Mouse (Mus musculus) limb, embryonic 11.5 days (tissue): ENCODE measurements around the gene Exoc6b. TPM values are rescaled to one million over a fixed set of nuclear protein-coding genes. Genes with fewer than 3 reads are reported as not detected.

Source experiments
- ATAC-seq: fragments of 200-750 bp; cut with Nextera tagmentation; 2 replicates; pipeline ENCODE4 v1.8.0; 2017; ENCODE audit warnings: low read depth; ENCODE audit not compliant: insufficient number of reproducible peaks, low FRiP score, low TSS enrichment
- DNase-seq: peaks from one replicate; pipeline ENCODE4 v3.0.0-alpha.2; 2015; ENCODE audit warnings: low spot score
- H3K27ac ChIP-seq: fragments of 300-500 bp; sonication (generic); replicated peaks from 2 replicates; pipeline ENCODE4 v1.5.1; 2014; ENCODE audit warnings: low read depth, mild to moderate bottlenecking, low read length
- H3K27me3 ChIP-seq: fragments of 300-500 bp; sonication (generic); 2 replicates; pipeline ENCODE4 v1.6.1; 2014; ENCODE audit warnings: mild to moderate bottlenecking, low read length, mixed read lengths; ENCODE audit not compliant: control insufficient read depth, insufficient read depth
- H3K36me3 ChIP-seq: fragments of 300-500 bp; sonication (generic); 2 replicates; pipeline ENCODE4 v1.6.1; 2014; ENCODE audit warnings: mild to moderate bottlenecking, low read length, moderate library complexity, mixed read lengths; ENCODE audit not compliant: control insufficient read depth, insufficient read depth
- H3K4me1 ChIP-seq: fragments of 300-500 bp; sonication (generic); 2 replicates; pipeline ENCODE4 v1.6.1; 2014; ENCODE audit warnings: low read length, mixed read lengths; ENCODE audit not compliant: control insufficient read depth, insufficient read depth
- H3K4me2 ChIP-seq: fragments of 300-500 bp; sonication (generic); 2 replicates; pipeline ENCODE4 v1.6.1; 2014; ENCODE audit warnings: low read depth, mild to moderate bottlenecking, moderate library complexity; ENCODE audit not compliant: severe bottlenecking
- H3K4me3 ChIP-seq: fragments of 300-500 bp; sonication (generic); 2 replicates; pipeline ENCODE4 v1.5.1; 2014; ENCODE audit warnings: low read depth, low read length
- H3K9ac ChIP-seq: fragments of 300-500 bp; sonication (generic); 2 replicates; pipeline ENCODE4 v1.6.1; 2014; ENCODE audit warnings: mild to moderate bottlenecking, low read length
- H3K9me3 ChIP-seq: fragments of 300-500 bp; sonication (generic); 2 replicates; pipeline ENCODE4 v1.6.1; 2016; ENCODE audit warnings: low read length; ENCODE audit not compliant: control insufficient read depth
- WGBS: fragments of 180-500 bp; shearing (Covaris S2); extraction: QIAGEN DNeasy Blood & Tissue Kit; methylation state at CpG from one replicate; pipeline ENCODE4 v1.1.7; 2014; 5-methylcytosine and 5-hydroxymethylcytosine counted together
- polyA plus RNA-seq: library from polyadenylated mRNA; unstranded; fragments of >200 nt; fragmentation: Nextera tagmentation; extraction: Ambion mirVana; gene quantifications from 2 replicates; pipeline ENCODE4 v1.2.1, GENCODE M21; 2014

Exoc6b gene
- polyA plus RNA-seq, 1 experiment from 2014 or later, result 30.5 TPM

- no peak overlapping the region for H3K9ac ChIP-seq
- no peak overlapping the region for H3K4me2 ChIP-seq
- no peaks in the 10 kb centered on the region for H3K9me3 ChIP-seq
- no peaks in the 10 kb centered on the region for H3K36me3 ChIP-seq
- DNase-seq (no peak), ATAC-seq (no peak)
- H3K4me3 ChIP-seq, result no peak overlapping the region
- no peaks in the 10 kb centered on the region for H3K4me1 ChIP-seq
- 73% methylated on average over 2 of the region's 2 CpGs for WGBS
- H3K27ac ChIP-seq, result no peak overlapping the region
- no peaks in the 10 kb centered on the region for H3K27me3 ChIP-seq
Observed at GRCm38 (mm10) chr6:84751409-84751808, 317.9 kb downstream of the Exoc6b start.

- 86% methylated on average over 10 of the region's 10 CpGs for WGBS
- Histone ChIP-seq H3K4me1 (no peaks in the 10 kb centered on the region), H3K27ac (no peak overlapping the region), H3K9me3 (no peaks in the 10 kb centered on the region), H3K4me2 (no peak overlapping the region), H3K36me3 (no peaks in the 10 kb centered on the region), H3K9ac (no peak overlapping the region), H3K4me3 (no peak overlapping the region), H3K27me3 (no peaks in the 10 kb centered on the region)
- DNase-seq (no peak), ATAC-seq (no peak)
Observed at GRCm38 (mm10) chr6:84746847-84747395, 322.4 kb downstream of the Exoc6b start.

GRCm38 (mm10) chr6:84746193-84746846, 323.0 kb downstream of the Exoc6b start:
- no peak for DNase-seq
- no peak overlapping the region for H3K27ac ChIP-seq
- no peaks in the 10 kb centered on the region for H3K4me1 ChIP-seq
- no peak overlapping the region for H3K4me3 ChIP-seq
- no peak overlapping the region for H3K4me2 ChIP-seq
- H3K9ac ChIP-seq, result no peak overlapping the region
- no peaks in the 10 kb centered on the region for H3K36me3 ChIP-seq
- ATAC-seq, result no peak
- no peaks in the 10 kb centered on the region for H3K27me3 ChIP-seq
- H3K9me3 ChIP-seq, result no peaks in the 10 kb centered on the region
- 90% methylated on average over 5 of the region's 5 CpGs for WGBS

- Histone ChIP-seq H3K36me3 (no peaks in the 10 kb centered on the region), H3K4me1 (no peaks in the 10 kb centered on the region), H3K4me2 (no peak overlapping the region), H3K9me3 (no peaks in the 10 kb centered on the region), H3K9ac (no peak overlapping the region), H3K4me3 (no peak overlapping the region), H3K27me3 (no peaks in the 10 kb centered on the region), H3K27ac (no peak overlapping the region)
- ATAC-seq (no peak), DNase-seq (no peak)
- 90% methylated on average over 7 of the region's 7 CpGs for WGBS
Observed at GRCm38 (mm10) chr6:84745570-84745969, 323.7 kb downstream of the Exoc6b start.

- 86% methylated on average over 3 of the region's 3 CpGs for WGBS
- Histone ChIP-seq H3K9me3 (no peaks in the 10 kb centered on the region), H3K4me1 (no peaks in the 10 kb centered on the region), H3K27me3 (no peaks in the 10 kb centered on the region), H3K36me3 (no peaks in the 10 kb centered on the region), H3K27ac (no peak overlapping the region), H3K9ac (no peak overlapping the region), H3K4me2 (no peak overlapping the region), H3K4me3 (no peak overlapping the region)
- DNase-seq (no peak), ATAC-seq (no peak)
Observed at GRCm38 (mm10) chr6:84742227-84742626, 327.1 kb downstream of the Exoc6b start.

- DNase-seq (peak; percentile 65), ATAC-seq (no peak)
- no peak overlapping the region for H3K4me3 ChIP-seq
- no peak overlapping the region for H3K9ac ChIP-seq
- WGBS, result 61% methylated on average over 3 of the region's 3 CpGs
- no peaks in the 10 kb centered on the region for H3K4me1 ChIP-seq
- no peaks in the 10 kb centered on the region for H3K36me3 ChIP-seq
- H3K9me3 ChIP-seq, result no peaks in the 10 kb centered on the region
- H3K4me2 ChIP-seq, result no peak overlapping the region
- no peak overlapping the region for H3K27ac ChIP-seq
- no peaks in the 10 kb centered on the region for H3K27me3 ChIP-seq
Observed at GRCm38 (mm10) chr6:84736942-84737341, 332.4 kb downstream of the Exoc6b start.

- Histone ChIP-seq H3K27me3 (no peaks in the 10 kb centered on the region), H3K36me3 (no peaks in the 10 kb centered on the region), H3K9ac (no peak overlapping the region), H3K4me3 (no peak overlapping the region), H3K9me3 (no peaks in the 10 kb centered on the region), H3K27ac (no peak overlapping the region), H3K4me1 (no peaks in the 10 kb centered on the region), H3K4me2 (no peak overlapping the region)
- no peak for ATAC-seq
- no peak for DNase-seq
Observed at GRCm38 (mm10) chr6:84726876-84727275, 342.4 kb downstream of the Exoc6b start.

- H3K9ac ChIP-seq, result no peak overlapping the region
- no peak overlapping the region for H3K4me3 ChIP-seq
- 89% methylated on average over 11 of the region's 11 CpGs for WGBS
- H3K4me2 ChIP-seq, result no peak overlapping the region
- H3K4me1 ChIP-seq, result 0 out of 2 replicates have a peak, but pooled peaks cover 3% of the 10 kb centered on the region
- ATAC-seq (no peak), DNase-seq (no peak)
- H3K27ac ChIP-seq, result no peak overlapping the region
- H3K36me3 ChIP-seq, result no peaks in the 10 kb centered on the region
- H3K9me3 ChIP-seq, result no peaks in the 10 kb centered on the region
- H3K27me3 ChIP-seq, result no peaks in the 10 kb centered on the region
Observed at GRCm38 (mm10) chr6:84713171-84713570, 356.1 kb downstream of the Exoc6b start.

GRCm38 (mm10) chr6:84710831-84711230, 358.5 kb downstream of the Exoc6b start:
- no peaks in the 10 kb centered on the region for H3K27me3 ChIP-seq
- no peak overlapping the region for H3K4me3 ChIP-seq
- WGBS, result 74% methylated on average over 6 of the region's 6 CpGs
- DNase-seq (no peak), ATAC-seq (no peak)
- 0 out of 2 replicates have a peak, but pooled peaks cover 3% of the 10 kb centered on the region for H3K4me1 ChIP-seq
- no peak overlapping the region for H3K27ac ChIP-seq
- no peak overlapping the region for H3K9ac ChIP-seq
- H3K4me2 ChIP-seq, result no peak overlapping the region
- no peaks in the 10 kb centered on the region for H3K36me3 ChIP-seq
- H3K9me3 ChIP-seq, result no peaks in the 10 kb centered on the region
